Mouse (Mus musculus): ENCODE data around the gene Inafm2. TPM values are rescaled to one million over a fixed set of nuclear protein-coding genes. Genes with fewer than 3 reads are reported as not detected.
A peak's percentile ranks its signal among the peaks of the same experiment; 100 is the strongest.

Gene Inafm2
- polyA plus RNA-seq, 1 experiment, result 8.1 TPM

- no peaks in the 10 kb centered on the region for H3K36me3 ChIP-seq (ENCODE audit: control insufficient read depth, insufficient read depth, low read length)
- H3K27me3 ChIP-seq (replicated peaks; ENCODE audit: control insufficient read depth, insufficient read depth, low read length), result no peaks in the 10 kb centered on the region; the same call in 1 of the 2 replicates
- H3K27ac ChIP-seq (ENCODE audit: insufficient read depth, low read depth, low read length), result no peak overlapping the region
- H3K4me1 ChIP-seq (ENCODE audit: control insufficient read depth, insufficient read depth, low read length), result no peaks in the 10 kb centered on the region; the same call in 1 of the 2 replicates
- WGBS, result 1% methylated on average over 36 of the region's 36 CpGs
- peak; percentile 40 for DNase-seq
- no peak for TF ChIP-seq CTCF (conservative IDR thresholded peaks at IDR 0.05; ENCODE audit: insufficient read depth, insufficient read length, low read depth, low read length)
- TF ChIP-seq POLR2A (IDR thresholded peaks at IDR 0.05; ENCODE audit: low read depth, low read length), result no peak
- H3K4me3 ChIP-seq (ENCODE audit: insufficient read depth, low read depth, low read length), result peak overlapping the region; percentile 33
Observed at GRCm38 (mm10) chr2:118711038-118711494, 34.5 kb upstream of the Inafm2 start.

GRCm38 (mm10) chr2:118713631-118714030 lies 31.9 kb upstream of the Inafm2 start:
- H3K4me1 ChIP-seq (ENCODE audit: control insufficient read depth, insufficient read depth, low read length), result no peaks in the 10 kb centered on the region; the same call in 1 of the 2 replicates
- no peak overlapping the region for H3K4me3 ChIP-seq (ENCODE audit: insufficient read depth, low read depth, low read length)
- H3K27ac ChIP-seq (ENCODE audit: insufficient read depth, low read depth, low read length), result no peak overlapping the region
- no peaks in the 10 kb centered on the region; the same call in 1 of the 2 replicates for H3K27me3 ChIP-seq (replicated peaks; ENCODE audit: control insufficient read depth, insufficient read depth, low read length)
- WGBS, result 90% methylated on average over 6 of the region's 6 CpGs
- no peak for TF ChIP-seq POLR2A (IDR thresholded peaks at IDR 0.05; ENCODE audit: low read depth, low read length)
- no peak for TF ChIP-seq CTCF (conservative IDR thresholded peaks at IDR 0.05; ENCODE audit: insufficient read depth, insufficient read length, low read depth, low read length)
- no peak for DNase-seq
- H3K36me3 ChIP-seq (ENCODE audit: control insufficient read depth, insufficient read depth, low read length), result no peaks in the 10 kb centered on the region

GRCm38 (mm10) chr2:118714230-118714629 lies 31.3 kb upstream of the Inafm2 start:
- no peaks in the 10 kb centered on the region; the same call in 1 of the 2 replicates for H3K27me3 ChIP-seq (replicated peaks; ENCODE audit: control insufficient read depth, insufficient read depth, low read length)
- no peaks in the 10 kb centered on the region; the same call in 1 of the 2 replicates for H3K4me1 ChIP-seq (ENCODE audit: control insufficient read depth, insufficient read depth, low read length)
- 60% methylated on average over 4 of the region's 4 CpGs for WGBS
- no peak overlapping the region for H3K4me3 ChIP-seq (ENCODE audit: insufficient read depth, low read depth, low read length)
- H3K36me3 ChIP-seq (ENCODE audit: control insufficient read depth, insufficient read depth, low read length), result no peaks in the 10 kb centered on the region
- TF ChIP-seq CTCF (conservative IDR thresholded peaks at IDR 0.05; ENCODE audit: insufficient read depth, insufficient read length, low read depth, low read length) (no peak), POLR2A (IDR thresholded peaks at IDR 0.05; ENCODE audit: low read depth, low read length) (no peak)
- H3K27ac ChIP-seq (ENCODE audit: insufficient read depth, low read depth, low read length), result no peak overlapping the region
- DNase-seq, result no peak

- no peaks in the 10 kb centered on the region for H3K4me1 ChIP-seq (ENCODE audit: control insufficient read depth, insufficient read depth, low read length)
- no peak for DNase-seq
- H3K27me3 ChIP-seq (replicated peaks; ENCODE audit: control insufficient read depth, insufficient read depth, low read length), result no peaks in the 10 kb centered on the region
- no peaks in the 10 kb centered on the region for H3K36me3 ChIP-seq (ENCODE audit: control insufficient read depth, insufficient read depth, low read length)
- TF ChIP-seq CTCF (conservative IDR thresholded peaks at IDR 0.05; ENCODE audit: insufficient read depth, insufficient read length, low read depth, low read length) (no peak), POLR2A (IDR thresholded peaks at IDR 0.05; ENCODE audit: low read depth, low read length) (no peak)
- 87% methylated on average over 5 of the region's 5 CpGs for WGBS
- no peak overlapping the region for H3K27ac ChIP-seq (ENCODE audit: insufficient read depth, low read depth, low read length)
- no peak overlapping the region for H3K4me3 ChIP-seq (ENCODE audit: insufficient read depth, low read depth, low read length)
Observed at GRCm38 (mm10) chr2:118716677-118717076, 28.9 kb upstream of the Inafm2 start.

- TF ChIP-seq POLR2A (IDR thresholded peaks at IDR 0.05; ENCODE audit: low read depth, low read length) (no peak), CTCF (conservative IDR thresholded peaks at IDR 0.05; ENCODE audit: insufficient read depth, insufficient read length, low read depth, low read length) (no peak)
- Histone ChIP-seq H3K4me3 (ENCODE audit: insufficient read depth, low read depth, low read length) (no peak overlapping the region), H3K27ac (ENCODE audit: insufficient read depth, low read depth, low read length) (no peak overlapping the region), H3K36me3 (ENCODE audit: control insufficient read depth, insufficient read depth, low read length) (no peaks in the 10 kb centered on the region), H3K27me3 (replicated peaks; ENCODE audit: control insufficient read depth, insufficient read depth, low read length) (no peaks in the 10 kb centered on the region), H3K4me1 (ENCODE audit: control insufficient read depth, insufficient read depth, low read length) (no peaks in the 10 kb centered on the region)
- WGBS, result 75% methylated on average over 15 of the region's 15 CpGs
- DNase-seq, result no peak
Observed at GRCm38 (mm10) chr2:118723693-118724486, 21.7 kb upstream of the Inafm2 start.

GRCm38 (mm10) chr2:118725511-118725910 lies 20.0 kb upstream of the Inafm2 start:
- H3K27ac ChIP-seq (ENCODE audit: insufficient read depth, low read depth, low read length), result no peak overlapping the region
- H3K4me3 ChIP-seq (ENCODE audit: insufficient read depth, low read depth, low read length), result no peak overlapping the region
- TF ChIP-seq POLR2A (IDR thresholded peaks at IDR 0.05; ENCODE audit: low read depth, low read length), result no peak
- no peak for TF ChIP-seq CTCF (conservative IDR thresholded peaks at IDR 0.05; ENCODE audit: insufficient read depth, insufficient read length, low read depth, low read length)
- no peaks in the 10 kb centered on the region for H3K36me3 ChIP-seq (ENCODE audit: control insufficient read depth, insufficient read depth, low read length)
- DNase-seq, result peak; percentile 82
- 66% methylated on average over 4 of the region's 4 CpGs for WGBS
- H3K4me1 ChIP-seq (ENCODE audit: control insufficient read depth, insufficient read depth, low read length), result no peaks in the 10 kb centered on the region
- H3K27me3 ChIP-seq (replicated peaks; ENCODE audit: control insufficient read depth, insufficient read depth, low read length), result no peaks in the 10 kb centered on the region

- 97% methylated on average over 2 of the region's 2 CpGs for WGBS
- no peak for TF ChIP-seq POLR2A (IDR thresholded peaks at IDR 0.05; ENCODE audit: low read depth, low read length)
- TF ChIP-seq CTCF (conservative IDR thresholded peaks at IDR 0.05; ENCODE audit: insufficient read depth, insufficient read length, low read depth, low read length), result no peak
- DNase-seq, result no peak
- Histone ChIP-seq H3K27me3 (replicated peaks; ENCODE audit: control insufficient read depth, insufficient read depth, low read length) (no peaks in the 10 kb centered on the region), H3K4me1 (ENCODE audit: control insufficient read depth, insufficient read depth, low read length) (no peaks in the 10 kb centered on the region), H3K4me3 (ENCODE audit: insufficient read depth, low read depth, low read length) (no peak overlapping the region), H3K27ac (ENCODE audit: insufficient read depth, low read depth, low read length) (no peak overlapping the region), H3K36me3 (ENCODE audit: control insufficient read depth, insufficient read depth, low read length) (no peaks in the 10 kb centered on the region)
Observed at GRCm38 (mm10) chr2:118726873-118727272, 18.7 kb upstream of the Inafm2 start.
